Mouse (Mus musculus) erythroblast, adult 5-6 weeks (primary cell): ENCODE measurements around the gene Samd4b. TPM values are rescaled to one million over a fixed set of nuclear protein-coding genes. Genes with fewer than 3 reads are reported as not detected.
"Not testable (repeated sequence)": the region's sequence is repeated elsewhere in the genome, so short reads cannot be mapped to it uniquely, and the experiment has no call there.

Experiments
- ATAC-seq: replicated peaks from 2 replicates; pipeline ENCODE4 v1.8.0; 2016; ENCODE audit warnings: moderate number of reproducible peaks, mild to moderate bottlenecking, moderate TSS enrichment, inconsistent platforms; ENCODE audit not compliant: poor library complexity, low FRiP score, severe bottlenecking
- total RNA-seq, 2 experiments: library from RNA; stranded (forward) in 1 of 2; stranded (reverse) in 1 of 2; fragments of 150-400 nt in 1 of 2; fragments of 200-764, 138-1000 nt in 1 of 2; gene quantifications; 2 replicates each; pipeline versions ENCODE4 v1.2.3 to v1.2.4; 2015 to 2017; ENCODE audit warnings: low replicate concordance in 2 of 2

The Samd4b gene
- total RNA-seq, 2 experiments from 2014 or later, result 4.8 to 7.3 TPM

- peak; percentile 89 for ATAC-seq
Measured at GRCm38 (mm10) chr7:28527922-28528719, 69.8 kb downstream of the Samd4b start.

- not testable (repeated sequence) for ATAC-seq
Measured at GRCm38 (mm10) chr7:28522536-28522935, 75.4 kb downstream of the Samd4b start, which contains the start of gene Ifnl3. Ifnl3 (plus strand) TSS chr7:28522836.

GRCm38 (mm10) chr7:28511441-28511840, 86.5 kb downstream of the Samd4b start:
- no peak for ATAC-seq

- ATAC-seq, result not testable (repeated sequence)
Measured at GRCm38 (mm10) chr7:28510405-28510974, 87.5 kb downstream of the Samd4b start, which contains the start of gene Ifnl2. Ifnl2 (minus strand) TSS chr7:28510455.

GRCm38 (mm10) chr7:28509121-28509520, 88.8 kb downstream of the Samd4b start:
- ATAC-seq, result 0 out of 2 replicates have a peak, but pooled peaks have one; percentile 8

- ATAC-seq, result no peak
Measured at GRCm38 (mm10) chr7:28505585-28505984, 92.4 kb downstream of the Samd4b start.

- ATAC-seq, result no peak
Measured at GRCm38 (mm10) chr7:28495426-28495825, 102.5 kb downstream of the Samd4b start.

- no peak for ATAC-seq
Measured at GRCm38 (mm10) chr7:28492310-28492709, 105.6 kb downstream of the Samd4b start.

GRCm38 (mm10) chr7:28490903-28491302, 107.0 kb downstream of the Samd4b start:
- ATAC-seq, result no peak

GRCm38 (mm10) chr7:28490410-28490809, 107.5 kb downstream of the Samd4b start:
- no peak for ATAC-seq

GRCm38 (mm10) chr7:28488030-28488491, 109.9 kb downstream of the Samd4b start:
- ATAC-seq, result no peak

- ATAC-seq, result no peak
Measured at GRCm38 (mm10) chr7:28484192-28484591, 113.8 kb downstream of the Samd4b start.

- no peak for ATAC-seq
Measured at GRCm38 (mm10) chr7:28482854-28483253, 115.1 kb downstream of the Samd4b start.

- ATAC-seq, result no peak
Measured at GRCm38 (mm10) chr7:28478854-28479253, 119.1 kb downstream of the Samd4b start.

- ATAC-seq, result peak; percentile 30; the same call in 1 of the 2 replicates
Measured at GRCm38 (mm10) chr7:28477363-28477762, 120.6 kb downstream of the Samd4b start.

GRCm38 (mm10) chr7:28476191-28476590, 121.8 kb downstream of the Samd4b start:
- ATAC-seq, result no peak

GRCm38 (mm10) chr7:28467213-28467751, 130.7 kb downstream of the Samd4b start:
- ATAC-seq, result no peak

GRCm38 (mm10) chr7:28466721-28467212, 131.2 kb downstream of the Samd4b start:
- ATAC-seq, result no peak

GRCm38 (mm10) chr7:28464416-28465212, 133.3 kb downstream of the Samd4b start:
- no peak for ATAC-seq

- ATAC-seq, result no peak
Measured at GRCm38 (mm10) chr7:28462769-28463168, 135.2 kb downstream of the Samd4b start.
